Mouse (Mus musculus) myocyte (in vitro differentiated cells): ENCODE data around the gene Ace2. TPM values are rescaled to one million over a fixed set of nuclear protein-coding genes. Genes with fewer than 3 reads are reported as not detected.

Experiments used
- H3K27me3 ChIP-seq: one replicate; pipeline ENCODE4 v1.6.1; 2011; ENCODE audit not compliant: control insufficient read depth, insufficient read depth, insufficient read length
- H3K36me3 ChIP-seq: one replicate; pipeline ENCODE4 v1.6.1; 2011; ENCODE audit not compliant: control insufficient read depth, insufficient read depth
- H3K4me2 ChIP-seq: one replicate; pipeline ENCODE4 v1.6.1; 2011; ENCODE audit warnings: low read depth, control low read depth
- H3K4me3 ChIP-seq: one replicate; pipeline ENCODE4 v1.5.1; 2011; ENCODE audit warnings: mild to moderate bottlenecking, control low read depth, moderate library complexity
- H3K79me2 ChIP-seq: one replicate; pipeline ENCODE4 v1.6.1; 2011; ENCODE audit not compliant: control insufficient read depth, insufficient read depth
- H3ac ChIP-seq: one replicate; pipeline ENCODE4 v1.6.1; 2011; ENCODE audit not compliant: control insufficient read depth, insufficient read length
- CEBPB ChIP-seq: IDR thresholded peaks from 2 replicates; pipeline ENCODE4 v1.6.1; 2011; ENCODE audit warnings: mild to moderate bottlenecking, moderate library complexity; ENCODE audit not compliant: poor library complexity, insufficient read depth, severe bottlenecking
- E2F4 ChIP-seq: IDR thresholded peaks from one replicate; pipeline ENCODE4 v1.6.1; 2011; ENCODE audit warnings: mild to moderate bottlenecking, control low read depth, moderate library complexity; ENCODE audit not compliant: insufficient read depth
- MAX ChIP-seq: IDR thresholded peaks from one replicate; pipeline ENCODE4 v1.6.1; 2011; ENCODE audit warnings: low read depth, mild to moderate bottlenecking, control low read depth
- MYOD1 ChIP-seq, 3 experiments: IDR thresholded peaks; one replicate each; pipeline ENCODE4 v1.6.1; 2011; ENCODE audit warnings: control low read depth in 2 of 3, low read depth in 2 of 3, mild to moderate bottlenecking in 2 of 3, moderate library complexity in 1 of 3; ENCODE audit not compliant: insufficient read length in 2 of 3, control insufficient read depth in 1 of 3
- MYOG ChIP-seq, 3 experiments: IDR thresholded peaks; one replicate each; pipeline ENCODE4 v1.6.1; 2011; ENCODE audit warnings: control low read depth in 2 of 3, low read depth in 2 of 3, mild to moderate bottlenecking in 2 of 3; ENCODE audit not compliant: insufficient read length in 2 of 3, control insufficient read depth in 1 of 3, insufficient read depth in 1 of 3
- POLR2A ChIP-seq: IDR thresholded peaks from one replicate; pipeline ENCODE4 v1.6.1; 2011; ENCODE audit warnings: low read depth, mild to moderate bottlenecking, control low read depth, moderate library complexity; ENCODE audit not compliant: insufficient read length
- POLR2AphosphoS2 ChIP-seq: IDR thresholded peaks from one replicate; pipeline ENCODE4 v1.6.1; 2011; ENCODE audit warnings: low read depth, control low read depth; ENCODE audit not compliant: insufficient read length
- REST ChIP-seq: IDR thresholded peaks from one replicate; pipeline ENCODE4 v1.6.1; 2011; ENCODE audit warnings: mild to moderate bottlenecking, control low read depth, moderate library complexity; ENCODE audit not compliant: insufficient read depth, insufficient read length
- SRF ChIP-seq: IDR thresholded peaks from one replicate; pipeline ENCODE4 v1.6.1; 2011; ENCODE audit warnings: low read depth; ENCODE audit not compliant: control insufficient read depth, insufficient read length
- TCF12 ChIP-seq: IDR thresholded peaks from one replicate; pipeline ENCODE4 v1.6.1; 2011; ENCODE audit warnings: mild to moderate bottlenecking, control low read depth; ENCODE audit not compliant: poor library complexity, insufficient read depth, severe bottlenecking
- TCF3 ChIP-seq: IDR thresholded peaks from one replicate; pipeline ENCODE4 v1.6.1; 2011; ENCODE audit warnings: low read depth, control low read depth; ENCODE audit not compliant: insufficient read length
- USF1 ChIP-seq: IDR thresholded peaks from one replicate; pipeline ENCODE4 v1.6.1; 2011; ENCODE audit warnings: low read depth, mild to moderate bottlenecking, control low read depth, moderate library complexity
- polyA plus RNA-seq: library from polyadenylated mRNA; unstranded; fragments of >200 nt; fragmentation: generic; extraction: Trizol; gene quantifications from one replicate; pipeline ENCODE4 v1.2.1, GENCODE M21; 2012; ENCODE audit warnings: missing spikeins

Ace2 gene
- polyA plus RNA-seq, 1 experiment: not detected

DNA sequence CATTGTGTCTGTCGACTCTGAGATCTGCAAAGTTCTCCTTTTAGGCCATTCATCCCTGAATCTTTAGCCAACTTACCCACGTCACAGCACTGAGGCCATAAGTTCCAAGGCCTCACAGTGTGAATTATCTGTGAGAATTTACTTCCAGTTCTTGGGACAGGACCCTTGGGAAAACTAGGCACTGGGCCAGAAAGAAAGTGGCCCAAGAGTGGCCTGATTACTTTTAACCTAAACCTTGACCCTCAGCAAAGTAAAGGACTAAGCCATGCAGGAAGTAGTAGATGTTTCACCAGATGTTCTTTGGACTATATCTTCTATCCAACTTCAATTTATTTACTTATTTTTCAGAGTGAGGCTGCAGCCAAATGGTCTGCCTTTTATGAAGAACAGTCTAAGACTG lies 13.6 kb downstream of the Ace2 start:
- no peak for TF ChIP-seq POLR2A
- TF ChIP-seq E2F4: no peak
- no peak for TF ChIP-seq TCF12
- no peak for TF ChIP-seq TCF3
- TF ChIP-seq REST: no peak
- TF ChIP-seq USF1: no peak
- no peak for TF ChIP-seq MYOG (IDR thresholded peaks at IDR 0.05; ENCODE audit: control insufficient read depth in 1 of 3, insufficient read depth in 1 of 3, insufficient read length in 2 of 3, low read depth in 2 of 3)
- no peak for TF ChIP-seq POLR2AphosphoS2
- no peak for TF ChIP-seq MAX
- TF ChIP-seq MYOD1 (IDR thresholded peaks at IDR 0.05; ENCODE audit: control insufficient read depth in 1 of 3, insufficient read length in 2 of 3, low read depth in 2 of 3): no peak
- TF ChIP-seq CEBPB: no peak
- TF ChIP-seq SRF: no peak
- H3K36me3 ChIP-seq: no peaks in the 10 kb centered on the region
- H3ac ChIP-seq: no peak overlapping the region
- H3K79me2 ChIP-seq: no peaks in the 10 kb centered on the region
- H3K4me2 ChIP-seq: no peak overlapping the region
- no peak overlapping the region for H3K4me3 ChIP-seq
- H3K27me3 ChIP-seq: no peaks in the 10 kb centered on the region

GRCm38 (mm10) chrX:164153606-164154005 lies 14.5 kb downstream of the Ace2 start:
- Histone ChIP-seq H3K4me2 (no peak overlapping the region), H3K36me3 (no peaks in the 10 kb centered on the region), H3K4me3 (no peak overlapping the region), H3K27me3 (no peaks in the 10 kb centered on the region), H3ac (no peak overlapping the region), H3K79me2 (no peaks in the 10 kb centered on the region)
- TF ChIP-seq MYOG (IDR thresholded peaks at IDR 0.05; ENCODE audit: control insufficient read depth in 1 of 3, insufficient read depth in 1 of 3, insufficient read length in 2 of 3, low read depth in 2 of 3) (no peak), E2F4 (no peak), USF1 (no peak), MYOD1 (IDR thresholded peaks at IDR 0.05; ENCODE audit: control insufficient read depth in 1 of 3, insufficient read length in 2 of 3, low read depth in 2 of 3) (no peak), SRF (no peak), POLR2AphosphoS2 (no peak)

GRCm38 (mm10) chrX:164154594-164154993 lies 15.5 kb downstream of the Ace2 start:
- H3K4me3 ChIP-seq: no peak overlapping the region
- H3K27me3 ChIP-seq: no peaks in the 10 kb centered on the region
- TF ChIP-seq TCF12 (no peak), POLR2A (no peak), SRF (no peak), E2F4 (no peak), MAX (no peak), REST (no peak), TCF3 (no peak), MYOD1 (IDR thresholded peaks at IDR 0.05; ENCODE audit: control insufficient read depth in 1 of 3, insufficient read length in 2 of 3, low read depth in 2 of 3) (no peak), POLR2AphosphoS2 (no peak), USF1 (no peak), CEBPB (no peak), MYOG (IDR thresholded peaks at IDR 0.05; ENCODE audit: control insufficient read depth in 1 of 3, insufficient read depth in 1 of 3, insufficient read length in 2 of 3, low read depth in 2 of 3) (no peak)
- H3K36me3 ChIP-seq: no peaks in the 10 kb centered on the region
- H3K79me2 ChIP-seq: no peaks in the 10 kb centered on the region
- no peak overlapping the region for H3ac ChIP-seq
- H3K4me2 ChIP-seq: no peak overlapping the region

- Histone ChIP-seq H3K27me3 (no peaks in the 10 kb centered on the region), H3K4me2 (no peak overlapping the region), H3K4me3 (no peak overlapping the region), H3K36me3 (no peaks in the 10 kb centered on the region), H3K79me2 (no peaks in the 10 kb centered on the region), H3ac (no peak overlapping the region)
- TF ChIP-seq E2F4: no peak
- TF ChIP-seq REST: no peak
- TF ChIP-seq POLR2AphosphoS2: no peak
- no peak for TF ChIP-seq MYOD1 (IDR thresholded peaks at IDR 0.05; ENCODE audit: control insufficient read depth in 1 of 3, insufficient read length in 2 of 3, low read depth in 2 of 3)
- TF ChIP-seq CEBPB: no peak
- no peak for TF ChIP-seq SRF
- TF ChIP-seq TCF3: no peak
- TF ChIP-seq MAX: no peak
- no peak for TF ChIP-seq MYOG (IDR thresholded peaks at IDR 0.05; ENCODE audit: control insufficient read depth in 1 of 3, insufficient read depth in 1 of 3, insufficient read length in 2 of 3, low read depth in 2 of 3)
- no peak for TF ChIP-seq USF1
- no peak for TF ChIP-seq TCF12
- TF ChIP-seq POLR2A: no peak
Measured at GRCm38 (mm10) chrX:164164681-164165080, 25.5 kb downstream of the Ace2 start.

GRCm38 (mm10) chrX:164171034-164171433 lies 31.9 kb downstream of the Ace2 start:
- no peak overlapping the region for H3K4me3 ChIP-seq
- no peak overlapping the region for H3ac ChIP-seq
- no peaks in the 10 kb centered on the region for H3K79me2 ChIP-seq
- no peak overlapping the region for H3K4me2 ChIP-seq
- H3K27me3 ChIP-seq: no peaks in the 10 kb centered on the region
- TF ChIP-seq E2F4: no peak
- TF ChIP-seq TCF12: no peak
- no peak for TF ChIP-seq MAX
- TF ChIP-seq POLR2AphosphoS2: no peak
- TF ChIP-seq SRF: no peak
- TF ChIP-seq MYOG (IDR thresholded peaks at IDR 0.05; ENCODE audit: control insufficient read depth in 1 of 3, insufficient read depth in 1 of 3, insufficient read length in 2 of 3, low read depth in 2 of 3): no peak
- TF ChIP-seq CEBPB: no peak
- no peak for TF ChIP-seq MYOD1 (IDR thresholded peaks at IDR 0.05; ENCODE audit: control insufficient read depth in 1 of 3, insufficient read length in 2 of 3, low read depth in 2 of 3)
- TF ChIP-seq REST: no peak
- TF ChIP-seq TCF3: no peak
- no peak for TF ChIP-seq USF1
- no peak for TF ChIP-seq POLR2A
- H3K36me3 ChIP-seq: no peaks in the 10 kb centered on the region
